Mouse (Mus musculus) adrenal gland, adult 8-10 months (tissue): ENCODE results near the gene Heatr4. TPM values are rescaled to one million over a fixed set of nuclear protein-coding genes. Genes with fewer than 3 reads are reported as not detected.
"Not testable (repeated sequence)": the region's sequence is repeated elsewhere in the genome, so short reads cannot be mapped to it uniquely, and the experiment has no call there.

Experiments used
- DNase-seq: peaks from one replicate; pipeline ENCODE4 v3.0.0; 2022
- total RNA-seq, 4 experiments: library from RNA; stranded (reverse); gene quantifications; 2 replicates each; pipeline ENCODE4 v1.2.4; 2022

Gene Heatr4
- total RNA-seq, 4 experiments from 2014 or later = not detected

DNA sequence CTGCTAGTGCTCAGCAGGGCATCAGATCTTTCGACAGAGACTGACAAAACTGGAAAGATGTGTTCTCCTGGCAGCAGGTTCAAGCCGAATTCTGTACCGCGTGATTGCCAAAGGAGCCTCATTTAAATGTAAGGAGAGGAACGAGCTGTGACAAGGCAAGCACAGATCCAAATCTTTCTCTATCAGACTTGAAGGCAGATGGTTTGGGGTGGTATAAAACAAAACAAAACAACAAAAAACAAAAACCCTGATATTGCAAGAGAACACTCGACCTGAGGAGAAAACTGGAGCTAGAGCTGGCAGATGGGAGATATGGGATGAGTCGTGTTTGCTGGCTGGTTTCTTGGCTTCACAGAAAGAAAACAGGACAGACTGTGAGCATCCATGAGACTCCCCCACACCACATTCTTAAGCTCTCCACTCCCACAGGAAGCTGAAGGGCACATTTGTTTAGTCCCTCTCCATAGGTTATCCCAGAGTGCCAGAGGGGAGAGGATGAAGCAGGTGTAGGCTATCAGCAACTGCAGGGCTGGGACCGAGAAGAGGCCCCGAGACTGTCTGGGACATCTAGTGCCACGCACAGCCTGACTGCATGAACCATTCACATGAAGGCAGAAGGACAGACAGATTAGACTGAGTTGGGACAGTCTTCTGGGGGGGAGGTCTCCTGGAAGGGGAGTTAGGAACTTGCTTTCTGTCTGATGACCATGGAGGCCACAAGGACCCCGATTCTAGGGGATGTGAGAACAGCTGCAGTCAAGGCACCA is 13.9 kb upstream of the Heatr4 start:
- DNase-seq = no peak

GRCm38 (mm10) chr12:83997221-83997620 is 12.6 kb upstream of the Heatr4 start:
- DNase-seq = no peak

DNA sequence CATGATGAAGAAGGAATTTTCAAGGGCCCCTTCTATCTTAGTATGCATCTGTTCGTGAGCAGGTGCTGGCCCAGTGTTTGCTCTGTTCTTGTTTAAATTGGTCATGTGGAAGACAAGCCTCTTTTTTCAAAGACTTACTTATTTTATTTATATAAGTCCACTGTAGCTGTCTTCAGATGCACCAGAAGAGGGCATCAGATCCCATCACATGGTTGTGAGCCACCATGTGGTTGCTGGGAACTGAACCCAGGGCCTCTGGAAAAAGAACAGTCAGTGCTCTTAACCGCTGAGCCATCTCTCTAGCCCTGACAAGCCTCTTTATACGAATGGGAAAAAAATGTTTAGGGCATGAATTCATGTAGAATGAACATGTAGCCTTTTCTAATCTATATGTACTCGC is 4.7 kb upstream of the Heatr4 start:
- DNase-seq = no peak

GRCm38 (mm10) chr12:83988483-83988882 is 3.8 kb upstream of the Heatr4 start:
- no peak for DNase-seq

GRCm38 (mm10) chr12:83987583-83988441 is 3.2 kb upstream of the Heatr4 start, which contains the start of gene Acot2:
Acot2 (plus strand) TSS chr12:83987861.
- DNase-seq = peak; percentile 71

DNA sequence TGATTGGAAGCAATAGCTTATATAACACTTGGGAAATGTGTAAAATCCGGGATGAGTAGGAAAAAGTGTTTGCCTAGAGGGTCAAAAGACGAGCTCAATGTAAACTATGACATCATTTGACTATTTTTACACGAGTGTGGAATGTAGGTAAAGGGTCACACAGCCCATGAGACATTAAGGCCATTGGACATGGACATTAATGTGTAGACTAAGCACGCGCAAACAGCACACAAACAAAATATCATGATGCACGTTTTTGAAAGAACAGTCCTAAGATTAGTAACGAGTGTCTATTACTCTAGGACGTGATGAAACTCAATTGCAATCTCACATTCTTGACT is 2.6 kb upstream of the Heatr4 start:
- DNase-seq = no peak

- DNase-seq = no peak
Observed at GRCm38 (mm10) chr12:83981615-83982014, 3.0 kb downstream of the Heatr4 start.

DNA sequence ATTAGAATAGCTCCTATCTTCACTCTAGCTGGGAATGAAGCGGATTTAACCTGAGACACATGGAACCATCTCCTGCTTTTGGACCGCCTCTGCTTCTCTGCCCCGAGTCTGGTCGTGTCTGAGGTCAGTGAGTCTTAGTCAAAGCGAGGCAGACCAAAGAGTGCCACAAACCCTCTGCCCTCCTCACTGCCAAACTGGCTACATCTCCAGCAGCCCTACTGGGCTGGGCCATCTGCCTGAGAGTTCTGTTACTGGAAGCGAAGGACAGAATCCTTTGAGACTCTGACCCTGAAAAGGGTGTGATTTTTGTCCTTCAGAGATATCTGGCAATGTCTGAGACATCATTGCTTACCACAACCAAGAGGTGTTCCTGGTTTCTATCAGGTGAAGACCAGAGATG is 5.8 kb downstream of the Heatr4 start:
- DNase-seq = no peak

DNA sequence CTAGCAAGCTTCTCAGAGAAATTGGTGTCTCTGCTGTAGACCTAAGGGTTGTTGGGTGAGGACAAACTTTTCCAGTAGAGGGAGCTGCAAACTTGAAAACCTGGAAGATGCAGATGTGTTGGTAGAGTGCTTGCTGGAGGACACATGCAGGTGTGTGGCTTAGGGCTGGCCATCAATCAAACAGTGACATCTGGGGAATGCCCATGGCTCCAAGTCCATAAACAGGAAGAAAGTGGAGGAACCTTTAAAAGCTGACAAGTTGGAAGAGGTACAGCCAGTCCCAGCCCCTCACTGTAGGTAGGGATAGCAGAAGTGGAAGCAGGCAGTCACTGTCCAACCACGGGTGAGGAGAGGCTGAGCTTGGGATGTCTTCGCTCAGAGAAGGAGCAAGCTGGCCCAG is 12.5 kb downstream of the Heatr4 start:
- DNase-seq = no peak

DNA sequence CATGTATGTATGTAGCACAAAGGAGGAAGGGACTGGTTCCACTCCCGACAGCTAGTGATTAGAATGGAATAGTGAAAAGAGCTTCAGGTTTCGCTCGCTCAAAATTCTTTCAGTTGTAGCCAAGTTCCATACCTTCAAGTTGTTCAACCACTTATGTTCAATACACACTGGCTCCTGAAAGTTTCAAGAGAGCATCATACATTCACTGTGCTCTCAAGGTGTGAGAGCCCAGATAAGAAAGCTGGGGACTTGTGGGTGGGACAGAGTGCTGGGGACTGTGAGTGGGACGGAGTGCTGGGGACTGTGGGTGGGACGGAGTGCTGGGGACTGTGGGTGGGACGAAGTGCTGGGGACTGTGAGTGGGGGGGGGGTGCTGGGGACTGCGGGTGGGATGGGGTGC is 19.4 kb downstream of the Heatr4 start:
- DNase-seq = no peak

DNA sequence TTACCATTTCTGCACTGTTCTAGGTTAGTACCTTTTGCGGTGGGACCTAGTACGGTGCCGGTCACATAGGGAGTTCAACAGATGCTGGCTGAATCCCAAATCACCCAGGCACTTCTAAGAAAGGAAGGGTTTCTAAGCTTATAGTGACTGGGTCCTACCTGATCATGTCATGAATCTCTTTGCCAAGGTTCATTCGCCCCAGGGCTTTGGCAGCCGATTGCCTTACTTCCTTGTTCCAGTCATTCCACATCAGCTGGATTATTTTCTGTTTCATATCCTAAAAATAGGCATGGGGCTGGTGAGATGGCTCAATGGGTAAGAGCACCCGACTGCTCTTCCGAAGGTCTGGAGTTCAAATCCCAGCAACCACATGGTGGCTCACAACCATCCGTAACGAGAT is 26.4 kb downstream of the Heatr4 start:
- DNase-seq = no peak

- no peak for DNase-seq
Observed at GRCm38 (mm10) chr12:83951711-83952575, 32.7 kb downstream of the Heatr4 start.

- no peak for DNase-seq
Observed at GRCm38 (mm10) chr12:83950840-83951701, 33.6 kb downstream of the Heatr4 start.

GRCm38 (mm10) chr12:83950493-83950839 is 34.2 kb downstream of the Heatr4 start, which contains the start of gene Riox1:
Riox1 (plus strand) TSS chr12:83950608.
- DNase-seq = peak; percentile 79

GRCm38 (mm10) chr12:83949776-83950492 is 34.7 kb downstream of the Heatr4 start:
- DNase-seq = no peak

GRCm38 (mm10) chr12:83949043-83949442 is 35.6 kb downstream of the Heatr4 start:
- no peak for DNase-seq

DNA sequence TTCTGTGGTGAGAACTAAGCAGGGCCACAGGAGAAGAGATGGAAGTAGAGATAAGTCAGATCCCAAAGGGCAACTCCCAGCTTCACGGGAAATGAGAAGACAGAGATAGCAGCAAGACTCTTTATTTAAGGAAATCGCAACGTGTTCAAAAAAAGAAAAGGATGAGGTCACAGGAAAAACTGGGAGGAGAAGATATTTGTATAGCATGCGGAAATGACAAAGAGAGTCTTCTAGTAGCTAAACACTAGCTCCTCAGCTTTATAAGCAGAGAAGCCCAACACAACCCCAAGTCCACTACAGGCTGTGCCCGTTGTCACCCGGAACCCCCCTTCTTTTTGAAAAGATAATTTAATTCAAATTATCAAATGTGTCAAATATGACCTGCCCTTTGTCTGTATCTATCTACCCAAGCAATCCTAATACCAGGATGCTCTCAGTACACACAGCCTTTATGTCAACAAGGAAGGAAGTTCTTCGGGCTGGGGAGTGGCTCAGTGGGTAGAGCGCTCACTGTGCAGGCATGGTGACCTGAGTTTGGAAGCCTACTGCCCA is 37.3 kb downstream of the Heatr4 start:
- DNase-seq = no peak

DNA sequence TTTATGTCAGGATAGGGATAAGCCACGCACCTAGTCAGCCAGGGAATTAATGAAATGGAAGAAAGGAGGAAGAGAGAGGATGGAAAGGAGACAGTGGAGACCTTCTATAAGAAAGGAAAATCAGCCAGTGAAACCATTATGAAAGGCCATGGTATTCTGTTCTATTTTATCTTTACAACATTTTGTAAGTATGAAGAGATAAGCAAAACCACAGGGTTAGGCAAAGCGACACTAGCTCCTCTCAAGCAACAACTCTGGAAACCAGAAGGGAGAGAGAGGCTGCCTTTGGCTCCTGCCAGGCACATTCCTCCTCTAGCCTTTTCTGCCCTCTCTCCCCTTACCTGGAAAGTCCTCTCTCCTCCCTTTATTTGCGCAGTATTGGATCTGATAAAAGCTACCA is 42.7 kb downstream of the Heatr4 start:
- DNase-seq = no peak

GRCm38 (mm10) chr12:83940031-83940430 is 44.6 kb downstream of the Heatr4 start:
- DNase-seq = no peak

DNA sequence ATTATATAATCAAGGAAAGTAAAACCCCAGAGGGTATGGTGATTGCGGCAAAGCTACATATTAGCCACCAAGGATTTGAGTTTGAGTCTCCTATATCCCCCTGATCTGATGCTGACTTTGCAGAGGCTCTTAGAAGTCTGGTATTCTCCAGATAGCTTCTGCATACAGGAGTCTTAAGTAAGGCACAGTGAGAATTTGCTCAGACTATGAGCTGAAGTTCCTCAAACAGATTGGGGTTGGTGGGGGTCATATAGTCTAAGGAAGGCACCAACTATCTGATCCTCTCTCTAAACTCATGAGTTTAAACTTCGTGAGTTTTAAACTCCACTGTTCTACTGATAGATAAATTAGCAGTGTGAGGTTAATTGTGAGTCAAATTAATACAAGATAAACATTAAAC is 45.3 kb downstream of the Heatr4 start:
- no peak for DNase-seq

DNA sequence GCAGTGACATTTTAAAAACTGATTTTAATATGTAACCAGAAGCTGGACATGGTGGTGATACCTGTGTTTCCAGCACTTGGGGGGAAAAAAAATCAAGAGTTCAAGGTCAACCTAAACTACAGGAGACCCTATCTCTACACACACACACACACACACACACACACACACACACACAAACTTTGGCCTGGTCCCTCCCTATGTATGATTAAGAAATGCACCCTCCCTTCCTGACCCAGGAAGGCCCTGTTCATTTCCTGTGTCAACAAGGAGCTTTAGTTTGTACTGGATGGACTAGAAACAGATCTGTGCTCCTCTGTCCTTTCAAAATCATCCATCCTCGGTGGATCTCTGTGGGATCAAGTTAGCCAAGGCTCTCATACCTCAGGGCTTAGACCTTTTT is 46.1 kb downstream of the Heatr4 start:
- not testable (repeated sequence) for DNase-seq
